Mouse (Mus musculus): ENCODE data around the gene Map3k6. TPM values are rescaled to one million over a fixed set of nuclear protein-coding genes. Genes with fewer than 3 reads are reported as not detected.

The Map3k6 gene
- total RNA-seq, 2 experiments from 2014 or later = 5.3 to 10.6 TPM

DNA sequence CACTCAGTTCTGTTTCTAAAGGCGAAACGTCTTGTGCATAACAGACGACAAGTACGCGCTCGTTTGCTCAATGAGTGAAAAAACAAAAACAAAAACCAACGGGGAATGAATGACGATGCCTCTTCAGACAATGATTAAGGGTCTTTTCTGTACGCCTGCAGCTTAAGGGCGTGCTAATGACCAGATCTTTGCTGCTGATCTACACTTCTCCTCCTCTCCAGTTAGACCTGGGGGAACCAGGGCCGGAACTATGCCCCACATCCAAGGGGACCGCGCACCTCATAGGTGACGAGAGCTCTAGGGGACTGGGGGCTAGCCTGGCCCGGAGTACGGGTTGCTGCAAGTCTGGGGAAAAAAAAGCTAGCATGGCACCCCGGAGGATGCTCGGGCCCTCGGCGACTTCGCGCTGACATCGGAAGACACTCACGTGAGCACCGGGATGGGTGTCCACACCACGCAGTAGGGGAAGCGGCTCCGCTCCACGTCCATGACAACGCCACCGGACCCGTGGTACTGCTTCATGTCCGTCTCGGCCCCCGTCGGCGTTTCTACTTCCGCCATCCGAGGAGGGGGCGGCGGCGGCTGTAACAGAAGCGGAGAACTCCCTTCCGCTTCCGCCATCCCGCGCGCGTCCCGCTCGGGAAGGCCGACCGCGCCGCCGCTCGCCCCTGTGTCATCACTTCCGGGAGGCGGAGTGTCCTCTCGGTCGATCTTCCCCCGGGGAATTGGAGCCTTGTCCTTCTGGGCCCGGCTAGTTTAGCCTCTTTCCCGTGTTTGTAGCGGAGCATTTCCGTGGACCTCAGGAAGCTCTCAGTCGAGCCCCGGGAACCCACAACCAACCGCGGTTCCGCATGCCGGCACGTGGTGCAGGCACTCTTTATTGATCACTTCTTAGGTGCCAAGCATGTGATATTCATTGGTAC lies 36.7 kb downstream of the Map3k6 start, which contains the start of gene Tmem222:
TSS of gene Tmem222 (minus strand) at position 689 of the 923 bp plus-strand sequence.
- DNase-seq (ENCODE audit: extremely low spot score in 1 of 2, low spot score in 2 of 2) = peak; percentile 95 to 98
- H3K4me3 ChIP-seq = peak within 1 kb of the TSS; percentile 91
- TF ChIP-seq CTCF (IDR thresholded peaks at IDR 0.05) = no peak; the same call in 1 of the 2 replicates
- intact Hi-C loops (cut with DNase I) = no loop called here
- peak within 1 kb of the TSS; percentile 90 for H3K27ac ChIP-seq

DNA sequence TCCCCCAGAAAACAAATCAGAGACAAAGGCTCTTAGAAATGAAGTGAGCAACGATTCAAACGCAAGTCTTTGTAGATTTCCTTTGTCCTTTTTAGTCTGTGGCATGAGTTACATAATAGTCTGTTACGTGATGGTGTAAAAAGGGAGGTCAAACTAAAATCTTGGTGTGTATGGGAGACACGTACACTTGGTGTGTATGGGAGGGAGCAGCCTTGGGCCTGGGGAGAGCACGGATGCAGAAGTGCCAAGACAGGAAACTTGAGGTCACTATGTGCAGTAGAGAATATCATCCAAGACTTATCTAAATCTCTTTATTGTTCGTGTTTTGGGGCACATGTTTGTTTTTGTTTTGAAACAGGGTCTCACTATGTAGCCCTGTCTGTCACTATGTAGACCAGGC lies 37.4 kb downstream of the Map3k6 start:
- TF ChIP-seq CTCF (IDR thresholded peaks at IDR 0.05) = no peak
- Histone ChIP-seq H3K27ac (peak overlapping the region; percentile 90), H3K4me3 (peak overlapping the region; percentile 91)
- DNase-seq (ENCODE audit: extremely low spot score in 1 of 2, low spot score in 2 of 2) = no peak
- intact Hi-C loops (cut with DNase I) = no loop called here

DNA sequence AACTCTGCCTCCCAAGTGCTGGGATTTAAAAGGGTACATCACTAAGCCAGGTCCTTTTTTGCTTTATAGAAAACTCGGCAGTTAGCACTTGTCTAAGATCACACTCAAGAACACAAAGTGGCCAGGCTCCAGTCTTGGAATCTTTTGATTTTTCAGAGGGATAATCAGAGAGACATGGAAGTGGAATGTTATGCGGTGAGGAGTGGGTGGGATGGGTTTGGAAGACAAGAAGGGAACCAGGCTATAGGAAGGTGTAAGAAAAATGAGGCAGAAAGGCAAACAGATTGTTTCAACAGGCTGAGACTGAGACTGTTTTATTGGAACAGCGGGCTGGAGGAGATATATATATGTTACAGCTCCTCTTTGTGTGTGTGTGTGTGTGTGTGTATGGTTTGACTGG lies 37.9 kb downstream of the Map3k6 start:
- DNase-seq (ENCODE audit: extremely low spot score in 1 of 2, low spot score in 2 of 2) = no peak
- TF ChIP-seq CTCF (IDR thresholded peaks at IDR 0.05) = no peak
- intact Hi-C loops (cut with DNase I) = no loop called here
- H3K4me3 ChIP-seq = peak overlapping the region; percentile 91
- peak overlapping the region; percentile 90 for H3K27ac ChIP-seq

DNA sequence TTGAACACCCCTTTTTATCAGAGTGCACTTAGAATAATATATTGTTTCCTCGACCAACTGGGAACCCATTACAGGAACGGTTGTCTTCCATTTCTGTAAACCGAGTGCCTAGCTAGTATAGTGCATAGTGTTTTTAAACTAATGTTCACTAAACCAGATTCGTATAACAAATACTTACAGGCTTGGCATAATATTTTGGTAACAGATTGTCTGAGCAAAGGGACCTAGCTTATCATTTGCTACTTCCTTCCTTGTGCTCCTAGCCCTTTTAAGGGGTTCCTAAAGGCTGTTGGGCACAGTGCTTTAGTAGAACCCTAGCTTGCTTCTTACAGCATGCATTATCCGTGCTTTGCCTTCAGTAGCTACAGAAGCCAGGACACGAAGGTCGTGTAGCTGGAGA lies 40.9 kb downstream of the Map3k6 start:
- H3K4me3 ChIP-seq = no peak overlapping the region
- intact Hi-C loops (cut with DNase I) = no loop called here
- DNase-seq (ENCODE audit: extremely low spot score in 1 of 2, low spot score in 2 of 2) = no peak
- TF ChIP-seq CTCF (IDR thresholded peaks at IDR 0.05) = no peak
- H3K27ac ChIP-seq = peak overlapping the region; percentile 36

DNA sequence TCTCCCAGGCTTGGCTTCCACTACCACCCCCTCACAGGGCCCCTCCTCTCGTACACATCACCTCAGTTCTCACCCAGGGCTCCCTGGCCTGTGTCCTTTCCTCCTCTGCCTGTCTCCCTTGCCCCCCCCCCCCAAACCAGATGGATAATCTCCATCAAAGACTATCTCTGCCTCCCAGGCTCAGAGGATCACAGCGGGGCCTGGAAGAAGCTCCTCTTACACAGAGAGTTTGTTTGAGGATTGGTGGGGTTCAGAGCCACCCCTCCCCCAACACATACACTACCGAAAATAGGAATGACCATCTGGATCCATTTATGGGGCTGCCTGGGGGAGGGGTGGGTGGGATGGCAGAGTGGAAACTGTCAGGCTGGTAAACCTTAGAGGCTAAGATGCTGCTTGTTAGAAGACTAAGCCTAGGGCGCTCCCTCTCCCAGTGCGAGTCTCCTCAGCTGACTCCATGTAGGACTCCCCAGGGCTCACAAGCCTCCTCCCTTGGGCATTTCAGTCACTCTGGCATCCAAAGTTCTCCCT lies 41.4 kb downstream of the Map3k6 start:
- DNase-seq (ENCODE audit: extremely low spot score in 1 of 2, low spot score in 2 of 2) = no peak
- intact Hi-C loops (cut with DNase I) = no loop called here

DNA sequence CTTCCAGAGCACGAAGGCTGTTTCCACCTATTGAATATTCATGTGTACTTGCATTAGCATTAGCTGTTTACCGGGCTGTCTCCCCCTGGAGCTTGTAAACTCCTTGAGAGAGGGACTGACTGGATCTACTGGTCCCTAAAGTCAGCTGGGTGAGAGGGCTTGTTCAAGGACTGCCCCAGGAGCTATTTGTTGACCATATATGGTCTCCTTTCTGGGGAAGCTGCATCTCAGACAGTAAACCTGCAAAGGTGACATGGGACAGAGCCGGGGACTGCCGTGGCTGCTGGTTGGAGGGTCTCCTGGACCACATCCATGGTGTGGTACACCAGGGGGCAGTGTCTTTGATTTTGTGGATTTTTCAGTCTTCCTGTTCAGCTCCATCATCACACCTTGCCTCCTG lies 42.0 kb downstream of the Map3k6 start:
- no peak; the same call in 1 of the 2 replicates for TF ChIP-seq CTCF (IDR thresholded peaks at IDR 0.05)

More for the DNA sequence above, 41.4 kb downstream of the Map3k6 start:
- Histone ChIP-seq H3K27ac (peak overlapping the region; percentile 44), H3K4me3 (no peak overlapping the region)
- no peak for TF ChIP-seq CTCF (IDR thresholded peaks at IDR 0.05)

DNA sequence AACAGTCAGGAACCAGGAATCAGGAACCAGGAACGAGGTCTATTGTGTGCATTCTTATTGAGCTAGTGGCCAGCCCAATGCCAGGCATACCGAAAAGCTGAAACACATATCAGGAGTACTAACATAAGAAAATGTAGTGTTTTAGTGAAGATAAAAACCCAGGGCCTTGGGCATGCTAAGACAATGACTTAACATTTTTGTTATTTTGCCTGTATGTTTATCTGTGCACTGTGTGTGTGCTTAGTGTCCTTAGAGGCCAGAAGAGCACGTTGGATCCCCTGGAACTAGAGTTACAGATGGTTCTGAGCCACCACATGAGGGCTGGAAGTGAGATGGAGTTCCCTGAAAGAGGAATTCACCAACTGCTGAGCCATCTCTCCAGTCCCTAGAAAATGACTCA lies 44.7 kb downstream of the Map3k6 start:
- intact Hi-C loops (cut with DNase I) = no loop called here
- Histone ChIP-seq H3K4me3 (no peak overlapping the region), H3K27ac (no peak overlapping the region)
- DNase-seq (ENCODE audit: extremely low spot score in 1 of 2, low spot score in 2 of 2) = no peak
- TF ChIP-seq CTCF (IDR thresholded peaks at IDR 0.05) = no peak

More for the DNA sequence above, 42.0 kb downstream of the Map3k6 start:
- intact Hi-C loops (cut with DNase I) = no loop called here
- DNase-seq (ENCODE audit: extremely low spot score in 1 of 2, low spot score in 2 of 2) = no peak
- no peak overlapping the region for H3K4me3 ChIP-seq
- H3K27ac ChIP-seq = no peak overlapping the region; the same call in 1 of the 2 replicates

DNA sequence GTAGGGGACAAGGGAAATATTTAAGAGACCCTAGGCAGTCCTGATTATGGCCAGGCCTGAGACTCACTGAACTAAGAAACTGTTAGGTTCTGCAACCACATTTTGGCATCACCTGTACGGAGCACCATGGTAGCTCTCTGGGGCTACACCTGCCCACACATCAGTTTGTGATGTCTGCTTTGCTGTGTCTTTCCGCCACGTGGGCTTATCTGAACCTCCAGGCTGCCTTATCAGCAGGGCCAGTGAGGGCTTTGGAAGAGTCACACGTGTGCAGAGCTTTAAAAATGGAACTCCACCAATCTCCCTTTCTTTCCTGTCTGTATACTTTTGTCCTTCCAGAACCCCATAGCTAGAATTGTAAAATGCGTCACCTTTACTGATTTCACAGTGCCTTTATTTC lies 45.3 kb downstream of the Map3k6 start:
- no peak for TF ChIP-seq CTCF (IDR thresholded peaks at IDR 0.05)
- intact Hi-C loops (cut with DNase I) = no loop called here
- no peak overlapping the region for H3K27ac ChIP-seq
- no peak overlapping the region for H3K4me3 ChIP-seq
- DNase-seq (ENCODE audit: extremely low spot score in 1 of 2, low spot score in 2 of 2) = no peak

DNA sequence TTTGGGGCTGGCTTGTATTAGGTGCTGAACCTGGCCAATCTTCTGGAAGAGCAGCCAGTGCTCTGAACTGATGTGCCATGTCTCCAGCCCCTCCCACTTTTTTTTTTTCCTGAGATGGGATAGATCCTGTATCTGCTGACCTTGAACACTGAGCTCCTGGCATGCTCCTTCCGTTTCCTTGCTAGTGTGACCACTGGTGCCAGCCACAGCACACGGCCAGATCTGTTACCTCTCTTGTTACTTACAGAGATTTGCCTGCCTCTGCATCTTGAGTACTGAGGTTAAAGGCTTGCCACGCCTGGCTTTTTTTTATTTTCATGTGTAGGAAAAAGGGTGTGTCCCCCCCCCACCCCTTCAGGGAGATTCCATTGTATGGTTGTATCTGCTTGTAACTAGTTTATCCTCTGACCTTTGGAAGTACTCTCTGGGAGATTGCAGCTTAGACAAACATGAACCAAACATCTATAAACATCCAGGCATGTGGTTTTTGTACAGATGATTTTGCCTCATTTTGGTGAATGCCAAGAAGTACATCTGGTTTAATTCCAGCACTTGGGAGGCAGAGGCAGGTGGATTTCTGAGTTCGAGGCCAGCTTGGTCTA lies 46.0 kb downstream of the Map3k6 start:
- TF ChIP-seq CTCF (IDR thresholded peaks at IDR 0.05) = no peak

DNA sequence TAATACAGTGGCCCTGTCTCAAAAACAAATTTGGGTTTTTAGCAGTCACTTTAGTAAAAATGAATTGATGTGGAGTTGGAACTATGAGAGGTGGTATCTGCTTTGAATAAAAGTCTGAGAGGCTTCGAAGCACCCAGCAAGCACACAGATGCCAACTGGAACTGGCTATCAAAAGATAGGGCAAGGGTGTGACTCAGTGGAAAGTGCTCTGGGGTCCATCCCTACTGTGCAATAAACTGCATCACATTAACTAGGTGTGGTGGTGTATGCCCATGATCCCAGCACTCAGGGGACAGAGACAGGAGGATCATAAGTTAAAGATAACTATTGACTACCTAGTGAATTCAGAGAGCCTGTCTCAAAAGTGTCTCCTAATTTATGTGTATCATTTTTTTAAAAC lies 50.6 kb downstream of the Map3k6 start:
- TF ChIP-seq CTCF (IDR thresholded peaks at IDR 0.05) = no peak
- no peak for DNase-seq (ENCODE audit: extremely low spot score in 1 of 2, low spot score in 2 of 2)
- Histone ChIP-seq H3K4me3 (no peak overlapping the region), H3K27ac (no peak overlapping the region)
- intact Hi-C loops (cut with DNase I) = loop anchor here (10.0 kb wide), 1 partner anchor 216 kb away; no protein-coding TSS in a partner anchor

More for the DNA sequence above, 46.0 kb downstream of the Map3k6 start:
- no peak overlapping the region for H3K27ac ChIP-seq
- intact Hi-C loops (cut with DNase I) = no loop called here
- DNase-seq (ENCODE audit: extremely low spot score in 1 of 2, low spot score in 2 of 2) = no peak
- no peak overlapping the region for H3K4me3 ChIP-seq

DNA sequence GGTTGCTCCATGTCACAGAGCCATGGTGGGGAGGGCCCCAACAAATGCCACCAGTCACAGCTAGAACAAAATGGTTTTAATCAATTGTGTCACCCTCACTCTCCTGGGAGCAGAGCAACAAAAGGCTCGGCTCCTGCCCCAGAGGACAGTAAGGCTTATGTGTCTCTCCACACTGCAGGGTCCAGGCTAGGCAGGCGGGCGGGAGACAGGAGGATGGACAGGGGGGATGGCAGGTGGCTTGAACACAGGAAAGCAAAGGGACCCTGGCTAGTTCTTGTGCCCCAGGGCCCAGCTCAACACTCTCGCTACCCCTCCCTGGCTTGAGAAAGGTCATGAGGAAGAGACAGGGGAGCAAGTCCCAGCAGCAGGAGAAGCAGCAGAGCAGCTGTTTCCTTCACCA lies 51.8 kb downstream of the Map3k6 start:
- no peak overlapping the region for H3K4me3 ChIP-seq
- no peak overlapping the region; the same call in 1 of the 2 replicates for H3K27ac ChIP-seq
- TF ChIP-seq CTCF (IDR thresholded peaks at IDR 0.05) = no peak
- intact Hi-C loops (cut with DNase I) = loop anchor here (10.0 kb wide), 1 partner anchor 218 kb away; no protein-coding TSS in a partner anchor
- DNase-seq (ENCODE audit: extremely low spot score in 1 of 2, low spot score in 2 of 2) = no peak

Data from left cerebral cortex, adult 2 months (tissue).